Mouse (Mus musculus) stomach, embryonic 16.5 days (tissue): ENCODE results near the gene Tfam. TPM values are rescaled to one million over a fixed set of nuclear protein-coding genes. Genes with fewer than 3 reads are reported as not detected.

Experiments
- ATAC-seq: fragments of 200-750 bp; cut with Nextera tagmentation; 2 replicates; pipeline ENCODE4 v1.8.0; 2017; ENCODE audit warnings: moderate number of reproducible peaks, moderate TSS enrichment; ENCODE audit not compliant: insufficient read depth, low FRiP score
- H3K27ac ChIP-seq: fragments of 300-500 bp; sonication (generic); 2 replicates; pipeline ENCODE4 v1.5.1; 2014; ENCODE audit warnings: low read length
- H3K27me3 ChIP-seq: fragments of 300-500 bp; sonication (generic); 2 replicates; pipeline ENCODE4 v1.6.1; 2014; ENCODE audit warnings: low read length, control low read depth, mixed read lengths; ENCODE audit not compliant: control insufficient read depth, insufficient read depth
- H3K36me3 ChIP-seq: fragments of 300-500 bp; sonication (generic); 2 replicates; pipeline ENCODE4 v1.6.1; 2014; ENCODE audit warnings: low read length; ENCODE audit not compliant: control insufficient read depth, insufficient read depth
- H3K4me1 ChIP-seq: fragments of 300-500 bp; sonication (generic); 2 replicates; pipeline ENCODE4 v1.6.1; 2014; ENCODE audit warnings: low read length, control low read depth, mixed read lengths; ENCODE audit not compliant: control insufficient read depth, insufficient read depth
- H3K4me2 ChIP-seq: fragments of 300-500 bp; sonication (generic); 2 replicates; pipeline ENCODE4 v1.6.1; 2014; ENCODE audit warnings: low read depth, low read length, mixed read lengths
- H3K4me3 ChIP-seq: fragments of 300-500 bp; sonication (generic); replicated peaks from 2 replicates; pipeline ENCODE4 v1.5.1; 2014; ENCODE audit warnings: mild to moderate bottlenecking, low read length
- H3K9ac ChIP-seq: fragments of 300-500 bp; sonication (generic); 2 replicates; pipeline ENCODE4 v1.6.1; 2014; ENCODE audit warnings: low read length
- H3K9me3 ChIP-seq: fragments of 300-500 bp; sonication (generic); replicated peaks from 2 replicates; pipeline ENCODE4 v1.6.1; 2016; ENCODE audit warnings: low read length, control low read depth; ENCODE audit not compliant: control insufficient read depth
- WGBS: fragments of 180-500 bp; shearing (Covaris S2); extraction: QIAGEN DNeasy Blood & Tissue Kit; methylation state at CpG from one replicate; pipeline ENCODE4 v1.1.7; 2014; 5-methylcytosine and 5-hydroxymethylcytosine counted together
- polyA plus RNA-seq: library from polyadenylated mRNA; unstranded; fragments of >200 nt; fragmentation: Nextera tagmentation; extraction: Ambion mirVana; gene quantifications from 2 replicates; pipeline ENCODE4 v1.2.1, GENCODE M21; 2015

Tfam gene
- polyA plus RNA-seq, 1 experiment from 2014 or later, result 76.1 TPM

DNA sequence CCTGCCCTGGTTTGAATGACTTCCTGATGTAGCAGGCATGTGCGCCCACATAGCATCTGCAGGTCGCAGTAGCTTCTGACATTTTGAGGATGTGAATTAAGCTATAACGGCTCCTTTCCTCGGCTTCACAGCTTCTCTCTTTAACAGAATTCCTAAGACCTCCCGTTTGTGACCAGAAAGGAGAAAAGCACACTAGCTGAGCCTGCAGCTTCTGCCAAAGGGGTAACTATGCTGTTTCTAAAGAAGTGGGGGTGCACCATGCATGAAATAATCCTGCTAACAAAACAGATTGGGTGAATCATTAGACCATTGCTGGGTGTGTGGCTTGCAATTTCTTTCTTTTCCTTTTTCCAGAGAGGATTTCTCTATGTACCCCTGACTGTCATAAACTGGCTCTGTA is 37.1 kb downstream of the Tfam start:
- Histone ChIP-seq H3K9ac (no peak overlapping the region), H3K4me2 (no peak overlapping the region), H3K4me3 (no peak overlapping the region), H3K27ac (no peak overlapping the region), H3K36me3 (no peaks in the 10 kb centered on the region), H3K27me3 (no peaks in the 10 kb centered on the region), H3K9me3 (no peaks in the 10 kb centered on the region), H3K4me1 (no peaks in the 10 kb centered on the region)
- ATAC-seq, result no peak
- WGBS, result 61% methylated on average over 5 of the region's 5 CpGs

DNA sequence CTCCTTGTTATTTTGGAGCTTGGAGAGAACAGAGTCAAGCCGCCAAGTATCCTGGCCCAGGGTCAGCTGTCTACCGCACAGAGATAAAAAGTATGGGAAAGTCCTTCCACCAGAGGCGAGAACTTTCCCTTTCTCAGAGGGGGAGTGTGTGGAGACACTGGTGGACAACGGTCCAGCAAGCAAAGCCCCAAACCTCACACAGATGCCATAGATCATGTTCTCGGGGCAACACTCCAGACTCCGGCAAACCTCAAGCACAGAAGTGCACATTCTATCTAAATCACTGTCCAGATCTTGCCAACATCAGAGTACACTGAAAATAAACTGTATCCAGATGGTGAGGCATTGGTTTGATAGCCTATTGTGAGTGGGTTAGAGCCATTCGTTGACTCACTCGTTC is 39.4 kb downstream of the Tfam start:
- no peaks in the 10 kb centered on the region for H3K27me3 ChIP-seq
- no peak overlapping the region for H3K4me3 ChIP-seq
- H3K9me3 ChIP-seq, result no peaks in the 10 kb centered on the region
- WGBS, result 69% methylated on average over 8 of the region's 8 CpGs
- 0 out of 2 replicates have a peak, but pooled peaks cover 3% of the 10 kb centered on the region for H3K4me1 ChIP-seq
- no peak for ATAC-seq
- H3K4me2 ChIP-seq, result no peak overlapping the region
- no peak overlapping the region for H3K27ac ChIP-seq
- H3K9ac ChIP-seq, result no peak overlapping the region
- no peaks in the 10 kb centered on the region for H3K36me3 ChIP-seq

DNA sequence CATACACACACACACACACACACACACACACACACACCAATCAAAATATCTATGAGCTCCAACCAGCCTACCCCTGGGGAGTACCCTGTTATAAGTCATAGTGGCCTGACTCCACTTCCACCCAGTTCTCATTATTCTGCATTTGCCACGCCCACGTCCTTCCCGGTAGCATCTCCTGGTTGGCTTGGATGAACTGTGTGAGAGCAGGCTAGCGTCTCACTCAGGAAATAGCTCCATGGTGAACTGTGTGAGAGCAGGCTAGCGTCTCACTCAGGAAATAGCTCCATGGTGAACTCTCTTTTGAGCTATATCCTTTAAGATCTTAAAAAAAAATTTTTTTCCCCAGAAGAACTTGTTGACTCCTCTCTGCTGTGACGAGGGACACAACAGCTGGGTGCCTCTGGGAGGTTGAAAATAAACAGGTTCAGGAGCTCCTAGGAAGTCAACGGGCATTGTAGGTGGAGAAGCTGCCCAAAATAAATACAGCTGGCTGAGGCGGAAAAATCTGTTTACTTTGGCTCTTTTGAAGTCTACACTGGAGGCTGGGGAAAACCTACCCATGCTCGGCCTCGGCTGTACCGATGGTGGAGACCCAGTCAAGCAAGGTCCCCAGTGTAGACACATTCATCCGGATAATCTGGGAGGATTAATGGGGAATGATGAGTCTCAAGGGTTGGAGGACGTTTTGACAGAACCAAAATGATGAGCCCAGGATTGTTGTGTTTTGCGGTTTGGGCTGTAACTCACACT is 40.9 kb downstream of the Tfam start:
- Histone ChIP-seq H3K36me3 (no peaks in the 10 kb centered on the region), H3K4me1 (0 out of 2 replicates have a peak, but pooled peaks cover 5% of the 10 kb centered on the region), H3K9ac (no peak overlapping the region), H3K4me2 (no peak overlapping the region), H3K9me3 (no peaks in the 10 kb centered on the region), H3K27me3 (no peaks in the 10 kb centered on the region), H3K27ac (peak overlapping the region; percentile 64), H3K4me3 (no peak overlapping the region)
- WGBS, result 28% methylated on average over 14 of the region's 14 CpGs
- ATAC-seq, result peak; percentile 35; the same call in 1 of the 2 replicates

DNA sequence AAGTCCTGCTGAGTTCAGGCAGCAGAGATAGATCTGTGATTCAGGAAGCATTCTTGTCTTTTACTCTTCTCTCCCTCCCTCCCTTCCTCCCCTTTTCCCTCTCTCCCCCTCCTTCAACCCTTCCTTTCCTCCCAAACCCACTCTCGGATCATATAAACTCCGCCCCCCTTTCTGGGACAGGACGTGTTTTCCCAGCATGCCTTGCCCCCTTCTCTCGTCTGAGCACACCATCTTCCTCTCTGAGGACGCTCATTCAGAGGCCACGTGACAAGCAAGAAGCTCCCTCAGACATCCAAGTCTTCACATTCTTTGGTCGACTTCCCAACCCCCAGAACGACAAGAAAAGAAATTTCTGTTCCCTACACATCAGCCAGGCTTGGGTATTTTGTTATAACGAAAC is 42.6 kb downstream of the Tfam start:
- Histone ChIP-seq H3K4me1 (0 out of 2 replicates have a peak, but pooled peaks cover 5% of the 10 kb centered on the region), H3K27me3 (no peaks in the 10 kb centered on the region), H3K4me2 (no peak overlapping the region), H3K36me3 (no peaks in the 10 kb centered on the region), H3K4me3 (no peak overlapping the region), H3K9ac (no peak overlapping the region), H3K27ac (no peak overlapping the region), H3K9me3 (no peaks in the 10 kb centered on the region; the same call in 1 of the 2 replicates)
- 40% methylated on average over 9 of the region's 9 CpGs for WGBS
- ATAC-seq, result peak; percentile 27; the same call in 1 of the 2 replicates

DNA sequence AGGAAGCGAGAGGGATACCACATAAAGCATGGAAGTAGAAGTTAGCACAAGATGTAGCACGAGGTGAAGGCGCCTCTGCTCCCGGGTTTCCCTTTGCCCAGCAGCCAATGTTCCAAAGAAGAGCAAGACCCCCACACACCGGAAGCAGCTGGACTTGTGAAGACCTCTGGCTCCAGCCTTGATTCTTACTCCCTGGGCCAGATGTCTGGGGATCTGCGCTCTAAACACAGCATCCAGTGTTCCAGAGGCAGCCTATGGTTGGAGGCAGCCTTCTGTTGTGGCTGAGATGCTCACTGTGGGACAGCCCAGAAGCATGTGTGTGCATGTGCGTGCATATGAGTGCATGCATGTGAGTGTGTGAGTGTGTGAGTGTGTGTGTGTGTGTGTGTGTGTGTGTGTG is 43.4 kb downstream of the Tfam start:
- H3K27me3 ChIP-seq, result no peaks in the 10 kb centered on the region
- WGBS, result 70% methylated on average over 7 of the region's 7 CpGs
- H3K36me3 ChIP-seq, result no peaks in the 10 kb centered on the region
- H3K4me2 ChIP-seq, result no peak overlapping the region
- no peak overlapping the region for H3K27ac ChIP-seq
- H3K4me1 ChIP-seq, result 0 out of 2 replicates have a peak, but pooled peaks cover 5% of the 10 kb centered on the region
- no peak overlapping the region for H3K4me3 ChIP-seq
- H3K9me3 ChIP-seq, result no peaks in the 10 kb centered on the region; the same call in 1 of the 2 replicates
- H3K9ac ChIP-seq, result no peak overlapping the region
- no peak for ATAC-seq

GRCm38 (mm10) chr10:71193319-71193718 is 44.8 kb downstream of the Tfam start:
- WGBS, result 44% methylated on average over 7 of the region's 7 CpGs
- H3K4me2 ChIP-seq, result no peak overlapping the region
- no peak overlapping the region for H3K9ac ChIP-seq
- H3K27me3 ChIP-seq, result no peaks in the 10 kb centered on the region
- ATAC-seq, result no peak; the same call in 1 of the 2 replicates
- H3K9me3 ChIP-seq, result no peaks in the 10 kb centered on the region; the same call in 1 of the 2 replicates
- no peak overlapping the region for H3K4me3 ChIP-seq
- H3K4me1 ChIP-seq, result 0 out of 2 replicates have a peak, but pooled peaks cover 5% of the 10 kb centered on the region
- H3K27ac ChIP-seq, result peak overlapping the region; percentile 56; the same call in 1 of the 2 replicates
- no peaks in the 10 kb centered on the region for H3K36me3 ChIP-seq

DNA sequence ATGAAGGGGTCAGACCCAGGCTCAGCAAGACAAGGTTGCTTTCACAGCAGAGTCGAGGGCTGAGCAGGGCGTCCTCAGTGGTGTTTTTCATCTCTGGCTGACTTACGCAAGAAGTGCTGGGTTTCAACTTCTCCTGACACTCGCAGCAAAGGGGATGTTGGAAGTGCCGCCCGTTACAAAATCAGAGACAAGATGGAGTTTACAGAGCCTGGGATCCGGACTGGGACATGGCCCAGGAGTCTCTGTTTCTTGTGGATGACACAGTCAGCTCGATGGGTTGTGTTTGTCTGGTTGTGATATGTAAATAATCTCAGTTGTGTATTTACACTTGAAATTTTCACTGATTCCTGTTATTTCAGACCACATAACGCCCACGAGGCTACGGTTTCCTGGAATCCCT is 45.2 kb downstream of the Tfam start:
- no peak overlapping the region for H3K4me2 ChIP-seq

GRCm38 (mm10) chr10:71188681-71189080 is 49.4 kb downstream of the Tfam start:
- Histone ChIP-seq H3K9me3 (no peaks in the 10 kb centered on the region; the same call in 1 of the 2 replicates), H3K4me2 (no peak overlapping the region), H3K4me1 (0 out of 2 replicates have a peak, but pooled peaks cover 2% of the 10 kb centered on the region), H3K27me3 (no peaks in the 10 kb centered on the region), H3K9ac (no peak overlapping the region), H3K27ac (no peak overlapping the region), H3K36me3 (no peaks in the 10 kb centered on the region), H3K4me3 (no peak overlapping the region)
- 81% methylated on average over 4 of the region's 4 CpGs for WGBS
- ATAC-seq, result no peak

More for the DNA sequence above, 45.2 kb downstream of the Tfam start:
- WGBS, result 46% methylated on average over 11 of the region's 11 CpGs
- H3K9ac ChIP-seq, result no peak overlapping the region
- no peaks in the 10 kb centered on the region; the same call in 1 of the 2 replicates for H3K9me3 ChIP-seq
- no peaks in the 10 kb centered on the region for H3K27me3 ChIP-seq
- no peak; the same call in 1 of the 2 replicates for ATAC-seq
- H3K36me3 ChIP-seq, result no peaks in the 10 kb centered on the region
- 0 out of 2 replicates have a peak, but pooled peaks cover 5% of the 10 kb centered on the region for H3K4me1 ChIP-seq
- no peak overlapping the region for H3K4me3 ChIP-seq
- H3K27ac ChIP-seq, result peak overlapping the region; percentile 56; the same call in 1 of the 2 replicates

DNA sequence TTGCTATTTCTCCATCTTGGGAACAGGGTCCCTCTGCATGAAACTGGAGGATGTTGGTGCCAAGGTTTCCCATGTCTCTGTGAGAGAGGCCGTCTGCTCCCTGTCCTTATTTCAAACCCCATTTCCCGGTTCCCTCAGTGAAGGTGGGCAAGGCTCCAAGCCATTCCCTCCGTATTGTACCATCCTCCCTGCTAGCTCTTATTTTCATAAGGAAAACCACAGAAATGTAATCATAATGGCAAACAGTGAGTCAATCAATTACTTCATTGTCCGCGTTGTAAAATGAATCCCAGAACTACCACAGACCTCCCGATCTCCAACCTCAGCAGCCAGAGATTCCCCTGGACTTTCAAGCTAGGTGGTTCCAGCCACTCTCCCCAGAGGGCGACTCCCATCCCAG is 53.0 kb downstream of the Tfam start:
- H3K36me3 ChIP-seq, result no peaks in the 10 kb centered on the region
- no peak for ATAC-seq
- H3K4me1 ChIP-seq, result 0 out of 2 replicates have a peak, but pooled peaks cover 2% of the 10 kb centered on the region
- no peaks in the 10 kb centered on the region for H3K27me3 ChIP-seq
- 71% methylated on average over 7 of the region's 7 CpGs for WGBS
- no peak overlapping the region for H3K4me3 ChIP-seq
- peaks cover 6% of the 10 kb centered on the region for H3K9me3 ChIP-seq
- H3K4me2 ChIP-seq, result no peak overlapping the region
- H3K27ac ChIP-seq, result no peak overlapping the region
- H3K9ac ChIP-seq, result no peak overlapping the region
